Mouse (Mus musculus) G1E-ER4 (cell line): Measurements from ENCODE around the gene Ppp2r5b. TPM values are rescaled to one million over a fixed set of nuclear protein-coding genes. Genes with fewer than 3 reads are reported as not detected.

Experiments
- GATA1 ChIP-seq: IDR thresholded peaks from one replicate; pipeline ENCODE4 v1.8.0; 2012; ENCODE audit warnings: low read length, inconsistent platforms
- polyA plus RNA-seq: library from polyadenylated mRNA; stranded (reverse); fragments of >175 nt; gene quantifications from 2 replicates; pipeline ENCODE4 v1.2.3, GENCODE M21; 2012

Gene Ppp2r5b
- polyA plus RNA-seq, 1 experiment, result 14.2 TPM

GRCm38 (mm10) chr19:6253021-6253420 is 17.3 kb upstream of the Ppp2r5b start:
- no peak for TF ChIP-seq GATA1

GRCm38 (mm10) chr19:6247526-6248300 is 12.0 kb upstream of the Ppp2r5b start:
- no peak for TF ChIP-seq GATA1

GRCm38 (mm10) chr19:6245806-6246205 is 10.1 kb upstream of the Ppp2r5b start:
- TF ChIP-seq GATA1, result no peak

- TF ChIP-seq GATA1, result no peak
Measured at GRCm38 (mm10) chr19:6243226-6243625, 7.6 kb upstream of the Ppp2r5b start.

- TF ChIP-seq GATA1, result no peak
Measured at GRCm38 (mm10) chr19:6242281-6242680, 6.6 kb upstream of the Ppp2r5b start.

- no peak for TF ChIP-seq GATA1
Measured at GRCm38 (mm10) chr19:6241274-6242107, 5.8 kb upstream of the Ppp2r5b start, which contains the start of gene Atg2a. Atg2a (plus strand) TSS chr19:6241668.

GRCm38 (mm10) chr19:6240725-6241124 is 5.1 kb upstream of the Ppp2r5b start:
- TF ChIP-seq GATA1, result no peak

GRCm38 (mm10) chr19:6240136-6240535 is 4.5 kb upstream of the Ppp2r5b start:
- TF ChIP-seq GATA1, result no peak

GRCm38 (mm10) chr19:6238740-6239139 is 3.1 kb upstream of the Ppp2r5b start:
- no peak for TF ChIP-seq GATA1

GRCm38 (mm10) chr19:6236842-6237241 is 1.2 kb upstream of the Ppp2r5b start:
- no peak for TF ChIP-seq GATA1

GRCm38 (mm10) chr19:6236053-6236441 is 375 bp upstream of the Ppp2r5b start:
- no peak for TF ChIP-seq GATA1

- no peak for TF ChIP-seq GATA1
Measured at GRCm38 (mm10) chr19:6234337-6235083, 1.2 kb downstream of the Ppp2r5b start.

- TF ChIP-seq GATA1, result no peak
Measured at GRCm38 (mm10) chr19:6233647-6234046, 2.0 kb downstream of the Ppp2r5b start.

GRCm38 (mm10) chr19:6231036-6231435 is 4.6 kb downstream of the Ppp2r5b start:
- no peak for TF ChIP-seq GATA1

GRCm38 (mm10) chr19:6230411-6230810 is 5.3 kb downstream of the Ppp2r5b start:
- TF ChIP-seq GATA1, result no peak

GRCm38 (mm10) chr19:6227864-6228263 is 7.8 kb downstream of the Ppp2r5b start:
- no peak for TF ChIP-seq GATA1
